Mouse (Mus musculus) kidney, postnatal 0 days (tissue): ENCODE measurements around the gene Nfia. TPM values are rescaled to one million over a fixed set of nuclear protein-coding genes. Genes with fewer than 3 reads are reported as not detected.

Experiments
- ATAC-seq: fragments of 200-750 bp; cut with Nextera tagmentation; replicated peaks from 2 replicates; pipeline ENCODE4 v1.8.0; 2017; ENCODE audit warnings: low read depth, moderate number of reproducible peaks, moderate TSS enrichment, moderate library complexity; ENCODE audit not compliant: low FRiP score
- DNase-seq: peaks from one replicate; pipeline ENCODE4 v3.0.0-alpha.2; 2016; ENCODE audit warnings: low spot score
- H3K27ac ChIP-seq: fragments of 300-500 bp; sonication (generic); 2 replicates; pipeline ENCODE4 v1.5.1; 2014; ENCODE audit warnings: mild to moderate bottlenecking
- H3K27me3 ChIP-seq: fragments of 300-500 bp; sonication (generic); 2 replicates; pipeline ENCODE4 v1.6.1; 2014; ENCODE audit warnings: low read length, mixed read lengths; ENCODE audit not compliant: insufficient read depth
- H3K36me3 ChIP-seq: fragments of 300-500 bp; sonication (generic); 2 replicates; pipeline ENCODE4 v1.6.1; 2014; ENCODE audit warnings: low read length, mixed read lengths; ENCODE audit not compliant: insufficient read depth
- H3K4me1 ChIP-seq: fragments of 300-500 bp; sonication (generic); replicated peaks from 2 replicates; pipeline ENCODE4 v1.6.1; 2014; ENCODE audit warnings: antibody characterized with exemption, low read length, mixed read lengths; ENCODE audit not compliant: insufficient read depth
- H3K4me2 ChIP-seq: fragments of 300-500 bp; sonication (generic); 2 replicates; pipeline ENCODE4 v1.6.1; 2014; ENCODE audit warnings: mild to moderate bottlenecking, low read length, moderate library complexity, mixed read lengths
- H3K4me3 ChIP-seq: fragments of 300-500 bp; sonication (generic); replicated peaks from 2 replicates; pipeline ENCODE4 v1.5.1; 2014; ENCODE audit warnings: low read depth, low read length
- H3K9ac ChIP-seq: fragments of 300-500 bp; sonication (generic); 2 replicates; pipeline ENCODE4 v1.6.1; 2014; ENCODE audit warnings: low read depth, low read length
- H3K9me3 ChIP-seq: fragments of 300-500 bp; sonication (generic); replicated peaks from 2 replicates; pipeline ENCODE4 v1.6.1; 2016; ENCODE audit warnings: low read length, inconsistent platforms, mixed read lengths
- CTCF ChIP-seq: IDR thresholded peaks from 2 replicates; pipeline ENCODE4 v1.5.1; 2016; ENCODE audit warnings: antibody characterized with exemption, low read depth, mild to moderate bottlenecking, moderate library complexity
- WGBS: fragments of 180-500 bp; shearing (Covaris S2); extraction: QIAGEN DNeasy Blood & Tissue Kit; methylation state at CpG from one replicate; pipeline ENCODE4 v1.1.7; 2014; 5-methylcytosine and 5-hydroxymethylcytosine counted together
- polyA plus RNA-seq: library from polyadenylated mRNA; unstranded; fragments of >200 nt; fragmentation: Nextera tagmentation; extraction: Ambion mirVana; gene quantifications from 2 replicates; pipeline ENCODE4 v1.2.1, GENCODE M21; 2015

Nfia gene
- polyA plus RNA-seq, 1 experiment from 2014 or later, result 25.9 TPM

- Histone ChIP-seq H3K9ac (peak overlapping the region; percentile 54; the same call in 1 of the 2 replicates), H3K4me1 (0 out of 2 replicates have a peak, but pooled peaks cover 2% of the 10 kb centered on the region), H3K36me3 (no peaks in the 10 kb centered on the region), H3K4me2 (peak overlapping the region; percentile 87), H3K9me3 (no peaks in the 10 kb centered on the region), H3K4me3 (peak overlapping the region; percentile 35), H3K27ac (no peak overlapping the region), H3K27me3 (no peaks in the 10 kb centered on the region)
- DNase-seq, result peak; percentile 90
- peak; percentile 80 for ATAC-seq
- TF ChIP-seq CTCF, result peak; percentile 89
- WGBS, result 7% methylated on average over 32 of the region's 32 CpGs
Observed at GRCm38 (mm10) chr4:97745296-97746105, 27.0 kb upstream of the Nfia start.

GRCm38 (mm10) chr4:97746106-97746900 is 26.2 kb upstream of the Nfia start:
- 9% methylated on average over 19 of the region's 19 CpGs for WGBS
- ATAC-seq (peak; percentile 18; the same call in 1 of the 2 replicates), DNase-seq (no peak)
- peak overlapping the region; percentile 87 for H3K4me2 ChIP-seq
- TF ChIP-seq CTCF, result no peak
- no peaks in the 10 kb centered on the region for H3K36me3 ChIP-seq
- H3K9me3 ChIP-seq, result no peaks in the 10 kb centered on the region
- H3K4me1 ChIP-seq, result 0 out of 2 replicates have a peak, but pooled peaks cover 3% of the 10 kb centered on the region
- no peak overlapping the region for H3K27ac ChIP-seq
- peak overlapping the region; percentile 54; the same call in 1 of the 2 replicates for H3K9ac ChIP-seq
- H3K4me3 ChIP-seq, result peak overlapping the region; percentile 35
- no peaks in the 10 kb centered on the region for H3K27me3 ChIP-seq

GRCm38 (mm10) chr4:97750401-97750800 is 22.1 kb upstream of the Nfia start:
- Histone ChIP-seq H3K27me3 (peaks cover 9% of the 10 kb centered on the region; the same call in 1 of the 2 replicates), H3K4me1 (peaks cover 10% of the 10 kb centered on the region; the same call in 1 of the 2 replicates), H3K4me3 (no peak overlapping the region), H3K4me2 (no peak overlapping the region), H3K9ac (no peak overlapping the region), H3K9me3 (no peaks in the 10 kb centered on the region), H3K36me3 (no peaks in the 10 kb centered on the region), H3K27ac (no peak overlapping the region)
- DNase-seq (no peak), ATAC-seq (no peak)
- 48% methylated on average over 4 of the region's 4 CpGs for WGBS
- no peak for TF ChIP-seq CTCF

- ATAC-seq, result peak; percentile 81
- no peaks in the 10 kb centered on the region for H3K9me3 ChIP-seq
- no peaks in the 10 kb centered on the region for H3K36me3 ChIP-seq
- peak overlapping the region; percentile 66 for H3K9ac ChIP-seq
- WGBS, result under 1% methylated on average over 20 of the region's 20 CpGs
- peak; percentile 91 for TF ChIP-seq CTCF
- peaks cover 15% of the 10 kb centered on the region; the same call in 1 of the 2 replicates for H3K27me3 ChIP-seq
- peak; percentile 98 for DNase-seq
- H3K4me1 ChIP-seq, result peaks cover 9% of the 10 kb centered on the region; the same call in 1 of the 2 replicates
- H3K4me3 ChIP-seq, result peak overlapping the region; percentile 55
- peak overlapping the region; percentile 95 for H3K4me2 ChIP-seq
- H3K27ac ChIP-seq, result peak overlapping the region; percentile 93
Observed at GRCm38 (mm10) chr4:97751030-97751482, 21.5 kb upstream of the Nfia start.

GRCm38 (mm10) chr4:97751483-97752251 is 20.9 kb upstream of the Nfia start:
- Histone ChIP-seq H3K9ac (peak overlapping the region; percentile 66), H3K9me3 (no peaks in the 10 kb centered on the region), H3K27me3 (peaks cover 16% of the 10 kb centered on the region; the same call in 1 of the 2 replicates), H3K4me3 (peak overlapping the region; percentile 55), H3K4me1 (peaks cover 7% of the 10 kb centered on the region; the same call in 1 of the 2 replicates), H3K36me3 (no peaks in the 10 kb centered on the region), H3K4me2 (peak overlapping the region; percentile 95), H3K27ac (peak overlapping the region; percentile 93)
- DNase-seq (peak; percentile 83), ATAC-seq (peak; percentile 79)
- no peak for TF ChIP-seq CTCF
- under 1% methylated on average over 40 of the region's 40 CpGs for WGBS
